Mouse (Mus musculus) MEL (cell line): Measurements from ENCODE around the gene Gm17581. TPM values are rescaled to one million over a fixed set of nuclear protein-coding genes. Genes with fewer than 3 reads are reported as not detected.
"Not testable (repeated sequence)": the region's sequence is repeated elsewhere in the genome, so short reads cannot be mapped to it uniquely, and the experiment has no call there.

Experiments
- DNase-seq: peaks from one replicate; pipeline ENCODE4 v3.0.0; 2011; ENCODE audit warnings: low read depth, low spot score
- H3K27ac ChIP-seq: 2 replicates; pipeline ENCODE4 v1.5.1; 2012; ENCODE audit warnings: low read depth, mild to moderate bottlenecking, control low read depth, low read length, moderate library complexity; ENCODE audit not compliant: control insufficient read depth
- H3K27me3 ChIP-seq, 2 experiments: fragments of 150-350 bp in 1 of 2; sonication (generic) in 1 of 2; 2 replicates each; pipeline ENCODE4 v1.6.1; 2012; ENCODE audit warnings: low read length in 2 of 2, mild to moderate bottlenecking in 2 of 2, improper control_type of control experiment in 1 of 2, moderate library complexity in 1 of 2; ENCODE audit not compliant: insufficient read depth in 2 of 2, control insufficient read depth in 1 of 2
- H3K36me3 ChIP-seq, 2 experiments: 2 replicates each; pipeline ENCODE4 v1.6.1; 2012 to 2014; ENCODE audit warnings: low read length in 2 of 2, improper control_type of control experiment in 1 of 2, inconsistent platforms in 1 of 2, mild to moderate bottlenecking in 1 of 2; ENCODE audit not compliant: insufficient read depth in 2 of 2, control insufficient read depth in 1 of 2
- H3K4me1 ChIP-seq, 2 experiments: fragments of 150-350 bp in 1 of 2; sonication (generic) in 1 of 2; 2 replicates each; pipeline ENCODE4 v1.6.1; 2012; ENCODE audit warnings: low read length in 2 of 2, improper control_type of control experiment in 1 of 2, mild to moderate bottlenecking in 1 of 2; ENCODE audit not compliant: insufficient read depth in 2 of 2, control insufficient read depth in 1 of 2
- H3K4me3 ChIP-seq, 2 experiments: fragments of 150-350 bp in 1 of 2; sonication (generic) in 1 of 2; 2 replicates each; pipeline ENCODE4 v1.5.1; 2012; ENCODE audit warnings: low read depth in 2 of 2, low read length in 2 of 2, mild to moderate bottlenecking in 2 of 2, moderate library complexity in 2 of 2, control low read depth in 1 of 2, improper control_type of control experiment in 1 of 2; ENCODE audit not compliant: control insufficient read depth in 1 of 2, insufficient read depth in 1 of 2
- H3K79me2 ChIP-seq: 2 replicates; pipeline ENCODE4 v1.6.1; 2012; ENCODE audit warnings: mild to moderate bottlenecking, low read length, moderate library complexity; ENCODE audit not compliant: control insufficient read depth, poor library complexity, insufficient read depth
- H3K9ac ChIP-seq: 2 replicates; pipeline ENCODE4 v1.6.1; 2012; ENCODE audit warnings: low read depth, mild to moderate bottlenecking, control low read depth, low read length, moderate library complexity; ENCODE audit not compliant: control insufficient read depth, poor library complexity, severe bottlenecking
- H3K9me3 ChIP-seq: fragments of 150-350 bp; sonication (generic); replicated peaks from 2 replicates; pipeline ENCODE4 v1.6.1; 2012; ENCODE audit warnings: mild to moderate bottlenecking, low read length, improper control_type of control experiment, moderate library complexity; ENCODE audit not compliant: insufficient read depth
- CHD1 ChIP-seq: IDR thresholded peaks from 2 replicates; pipeline ENCODE4 v1.6.1; 2012; ENCODE audit warnings: low read depth, mild to moderate bottlenecking, inconsistent platforms, low read length, improper control_type of control experiment
- ELF1 ChIP-seq: IDR thresholded peaks from 2 replicates; pipeline ENCODE4 v1.6.1; 2014; ENCODE audit warnings: low read depth, mild to moderate bottlenecking, inconsistent platforms, low read length, improper control_type of control experiment, moderate library complexity
- JUND ChIP-seq: IDR thresholded peaks from 2 replicates; pipeline ENCODE4 v1.6.1; 2011; ENCODE audit warnings: low read depth, mild to moderate bottlenecking, improper control_type of control experiment, low read length
- MAFK ChIP-seq: IDR thresholded peaks from 2 replicates; pipeline ENCODE4 v1.6.1; 2011; ENCODE audit warnings: low read depth, mild to moderate bottlenecking, low read length, improper control_type of control experiment, borderline replicate concordance
- MAZ ChIP-seq: IDR thresholded peaks from 2 replicates; pipeline ENCODE4 v1.6.1; 2012; ENCODE audit warnings: low read depth, mild to moderate bottlenecking, inconsistent platforms, low read length, improper control_type of control experiment
- MEF2A ChIP-seq: IDR thresholded peaks from 2 replicates; pipeline ENCODE4 v1.6.1; 2014; ENCODE audit warnings: low read depth, mild to moderate bottlenecking, inconsistent platforms, low read length, improper control_type of control experiment; ENCODE audit not compliant: poor library complexity, insufficient replicate concordance, severe bottlenecking; ENCODE audit errors: extremely low read depth
- MYC ChIP-seq: IDR thresholded peaks from 2 replicates; pipeline ENCODE4 v1.6.1; 2011; ENCODE audit warnings: low read depth, mild to moderate bottlenecking, low read length, improper control_type of control experiment, moderate library complexity
- NRF1 ChIP-seq: IDR thresholded peaks from 2 replicates; pipeline ENCODE4 v1.6.1; 2014; ENCODE audit warnings: low read depth, mild to moderate bottlenecking, inconsistent platforms, low read length, improper control_type of control experiment, moderate library complexity; ENCODE audit not compliant: poor library complexity, insufficient read depth, severe bottlenecking
- POLR2A ChIP-seq, 2 experiments: IDR thresholded peaks; 2 replicates each; pipeline ENCODE4 v1.6.1; 2011 to 2012; ENCODE audit warnings: low read length in 2 of 2, mild to moderate bottlenecking in 2 of 2, control low read depth in 1 of 2, improper control_type of control experiment in 1 of 2, low read depth in 1 of 2, moderate library complexity in 1 of 2; ENCODE audit not compliant: control insufficient read depth in 1 of 2, insufficient read depth in 1 of 2, poor library complexity in 1 of 2
- RCOR1 ChIP-seq: IDR thresholded peaks from 2 replicates; pipeline ENCODE4 v1.6.1; 2012; ENCODE audit warnings: low read depth, mild to moderate bottlenecking, inconsistent platforms, low read length, improper control_type of control experiment
- SIN3A ChIP-seq: IDR thresholded peaks from 2 replicates; pipeline ENCODE4 v1.6.1; 2012; ENCODE audit warnings: low read length, improper control_type of control experiment, inconsistent platforms
- SMC3 ChIP-seq: IDR thresholded peaks from 2 replicates; pipeline ENCODE4 v1.6.1; 2011; ENCODE audit warnings: low read depth, low read length, improper control_type of control experiment
- TAL1 ChIP-seq: IDR thresholded peaks from 2 replicates; pipeline ENCODE4 v1.6.1; 2012; ENCODE audit warnings: mild to moderate bottlenecking, inconsistent platforms, low read length, moderate library complexity, mixed read lengths
- UBTF ChIP-seq: IDR thresholded peaks from 2 replicates; pipeline ENCODE4 v1.6.1; 2012; ENCODE audit warnings: low read depth, mild to moderate bottlenecking, inconsistent platforms, low read length, improper control_type of control experiment, moderate library complexity, borderline replicate concordance; ENCODE audit not compliant: insufficient read depth
- USF2 ChIP-seq, 2 experiments: IDR thresholded peaks; 2 replicates each; pipeline ENCODE4 v1.6.1; 2011 to 2012; ENCODE audit warnings: improper control_type of control experiment in 2 of 2, low read length in 2 of 2, borderline replicate concordance in 1 of 2, inconsistent platforms in 1 of 2, low read depth in 1 of 2, mild to moderate bottlenecking in 1 of 2; ENCODE audit not compliant: insufficient read depth in 1 of 2
- ZMIZ1 ChIP-seq: IDR thresholded peaks from 2 replicates; pipeline ENCODE4 v1.6.1; 2012; ENCODE audit warnings: low read depth, mild to moderate bottlenecking, inconsistent platforms, low read length, improper control_type of control experiment, moderate library complexity
- ZNF384 ChIP-seq: IDR thresholded peaks from 2 replicates; pipeline ENCODE4 v1.6.1; 2012; ENCODE audit warnings: low read depth, mild to moderate bottlenecking, inconsistent platforms, low read length, improper control_type of control experiment
- polyA plus RNA-seq, 2 experiments: library from polyadenylated mRNA; stranded (reverse) in 1 of 2; unstranded in 1 of 2; fragments of >175 nt in 1 of 2; fragments of >200 nt in 1 of 2; gene quantifications; 2 replicates each; pipeline versions ENCODE4 v1.2.1 to v1.2.4; 2012; ENCODE audit warnings: low replicate concordance in 2 of 2, low read depth in 1 of 2; ENCODE audit not compliant: insufficient read length in 2 of 2, insufficient read depth in 1 of 2, missing spikeins in 1 of 2
- total RNA-seq: library from RNA; depleted of rRNA; stranded (reverse); fragments of 300-350 nt; gene quantifications from 2 replicates; pipeline ENCODE4 v1.2.3, GENCODE M21; 2012; rRNA removed

Gene Gm17581
- total RNA-seq = not detected in 2 replicates
- polyA plus RNA-seq = not detected

GRCm38 (mm10) chr2:155735766-155736165, at the start of gene Gm17581:
TSS of gene Gm17581 (minus strand) at chr2:155735866.
- not testable (repeated sequence) for H3K79me2 ChIP-seq

DNA sequence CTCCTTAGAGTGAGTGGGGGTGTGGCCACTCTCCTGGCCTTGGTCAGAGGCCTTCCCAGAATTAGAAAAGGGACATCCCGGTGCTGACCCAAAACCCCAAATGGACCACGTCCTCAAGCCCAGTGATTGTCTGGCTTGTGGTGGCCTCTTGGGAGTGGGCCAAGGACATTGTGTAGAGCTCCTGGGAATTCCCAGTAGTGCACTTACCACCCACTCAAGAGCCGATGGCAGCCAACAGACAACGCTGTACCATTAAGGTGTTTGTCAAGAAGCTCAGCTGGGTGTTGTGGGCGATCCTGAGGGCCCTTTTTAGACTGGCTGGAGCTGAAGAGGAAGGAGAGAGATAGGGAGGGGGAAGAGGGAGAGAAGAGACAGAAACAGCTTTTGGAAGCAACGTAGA, 48.9 kb upstream of the Gm17581 start:
- Histone ChIP-seq H3K27me3 (peaks cover 5% of the 10 kb centered on the region in 2 experiments; a peak in 2 of 4 replicates), H3K9me3 (no peaks in the 10 kb centered on the region)

More at GRCm38 (mm10) chr2:155735766-155736165, at the start of gene Gm17581:
- H3K4me1 ChIP-seq, H3K36me3 ChIP-seq, H3K9ac ChIP-seq, DNase-seq, H3K9me3 ChIP-seq, H3K4me3 ChIP-seq, H3K27me3 ChIP-seq, H3K27ac ChIP-seq: not testable (repeated sequence)

GRCm38 (mm10) chr2:155779506-155779905, 43.8 kb upstream of the Gm17581 start:
- Histone ChIP-seq H3K9ac (no peak overlapping the region), H3K9me3 (no peaks in the 10 kb centered on the region), H3K27ac (no peak overlapping the region), H3K36me3 (no peaks in the 10 kb centered on the region), H3K79me2 (no peaks in the 10 kb centered on the region), H3K27me3 (no peaks in the 10 kb centered on the region; a peak in 1 of 4 replicates), H3K4me3 (no peak overlapping the region), H3K4me1 (0 out of 4 replicates have a peak, but pooled peaks cover 0 to 5% of the 10 kb centered on the region in 2 experiments)
- TF ChIP-seq JUND = no peak
- no peak for TF ChIP-seq ZNF384
- no peak for TF ChIP-seq SIN3A
- TF ChIP-seq MEF2A = no peak
- TF ChIP-seq NRF1 = no peak
- TF ChIP-seq MAFK = no peak
- no peak for TF ChIP-seq POLR2A (IDR thresholded peaks at IDR 0.05; ENCODE audit: control insufficient read depth in 1 of 2, insufficient read depth in 1 of 2, low read depth in 1 of 2, low read length in 2 of 2, poor library complexity in 1 of 2)
- DNase-seq = no peak

More for the DNA sequence above, 48.9 kb upstream of the Gm17581 start:
- no peaks in the 10 kb centered on the region for H3K36me3 ChIP-seq
- H3K9ac ChIP-seq = no peak overlapping the region
- no peak for DNase-seq
- no peaks in the 10 kb centered on the region for H3K79me2 ChIP-seq
- TF ChIP-seq RCOR1 (no peak), MEF2A (no peak), USF2 (IDR thresholded peaks at IDR 0.05; ENCODE audit: borderline replicate concordance in 1 of 2, insufficient read depth in 1 of 2, low read depth in 1 of 2, low read length in 2 of 2) (no peak), MAFK (no peak), ELF1 (no peak), ZMIZ1 (no peak), CHD1 (no peak), UBTF (no peak), TAL1 (no peak), SMC3 (no peak), MYC (no peak), MAZ (no peak)
- TF ChIP-seq, all 39 proteins: peak for 0
- no peak overlapping the region for H3K4me3 ChIP-seq
- no peak overlapping the region for H3K27ac ChIP-seq
- H3K4me1 ChIP-seq = no peaks in the 10 kb centered on the region
